Mouse (Mus musculus): ENCODE data around the gene 9530053A07Rik. TPM values are rescaled to one million over a fixed set of nuclear protein-coding genes. Genes with fewer than 3 reads are reported as not detected.

The 9530053A07Rik gene
- polyA plus RNA-seq, 1 experiment from 2014 or later = not detected

DNA sequence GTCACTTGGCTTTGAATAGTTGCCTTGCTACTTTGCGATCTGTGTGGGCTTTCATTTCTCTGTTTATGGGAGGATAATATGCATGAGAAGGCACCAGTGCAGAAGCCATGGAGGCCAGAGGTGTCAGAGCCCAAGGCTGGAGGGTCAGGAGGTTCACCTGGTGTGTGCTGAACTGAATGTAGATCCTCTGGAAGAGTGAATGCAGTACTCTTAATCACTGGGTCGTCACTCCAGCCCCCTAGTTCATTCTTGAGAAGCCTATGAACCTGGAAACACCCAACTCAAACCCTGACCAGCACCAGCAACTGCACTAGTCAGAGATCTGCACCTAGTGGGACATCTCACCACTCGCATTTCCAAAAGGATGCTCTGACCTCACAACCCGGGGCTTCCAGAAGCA lies 69.8 kb downstream of the 9530053A07Rik start:
- no peak overlapping the region for H3K4me3 ChIP-seq (replicated peaks)
- H3K36me3 ChIP-seq = peaks cover 8% of the 10 kb centered on the region
- no peaks in the 10 kb centered on the region for H3K27me3 ChIP-seq
- no peak overlapping the region for H3K4me2 ChIP-seq
- H3K9ac ChIP-seq = no peak overlapping the region
- DNase-seq (no peak), ATAC-seq (ENCODE audit: low read depth) (no peak)
- no peaks in the 10 kb centered on the region for H3K9me3 ChIP-seq (replicated peaks)
- 56% methylated on average over 4 of the region's 4 CpGs for WGBS (ENCODE audit: insufficient replicate concordance)
- no peak overlapping the region for H3K27ac ChIP-seq
- no peaks in the 10 kb centered on the region for H3K4me1 ChIP-seq (replicated peaks)

- no peak overlapping the region for H3K4me2 ChIP-seq
- no peak overlapping the region for H3K4me3 ChIP-seq (replicated peaks)
- H3K9me3 ChIP-seq (replicated peaks) = no peaks in the 10 kb centered on the region
- H3K9ac ChIP-seq = no peak overlapping the region
- no peaks in the 10 kb centered on the region for H3K4me1 ChIP-seq (replicated peaks)
- DNase-seq (no peak), ATAC-seq (ENCODE audit: low read depth) (peak; percentile 62)
- H3K27me3 ChIP-seq = no peaks in the 10 kb centered on the region
- 0 out of 2 replicates have a peak overlapping the region, but pooled peaks have one; percentile 29 for H3K27ac ChIP-seq
- H3K36me3 ChIP-seq = no peaks in the 10 kb centered on the region
- 57% methylated on average over 19 of the region's 19 CpGs for WGBS (ENCODE audit: insufficient replicate concordance)
Measured at GRCm38 (mm10) chr7:28203207-28204108, 74.2 kb downstream of the 9530053A07Rik start.

- H3K4me1 ChIP-seq (replicated peaks) = no peaks in the 10 kb centered on the region
- 50% methylated on average over 4 of the region's 4 CpGs for WGBS (ENCODE audit: insufficient replicate concordance)
- ATAC-seq (ENCODE audit: low read depth) = no peak
- H3K27ac ChIP-seq = no peak overlapping the region
- no peak for DNase-seq
- H3K27me3 ChIP-seq = no peaks in the 10 kb centered on the region
- H3K9ac ChIP-seq = no peak overlapping the region
- H3K9me3 ChIP-seq (replicated peaks) = no peaks in the 10 kb centered on the region
- no peaks in the 10 kb centered on the region for H3K36me3 ChIP-seq
- H3K4me3 ChIP-seq (replicated peaks) = no peak overlapping the region
- no peak overlapping the region for H3K4me2 ChIP-seq
Measured at GRCm38 (mm10) chr7:28206044-28206600, 76.9 kb downstream of the 9530053A07Rik start.

DNA sequence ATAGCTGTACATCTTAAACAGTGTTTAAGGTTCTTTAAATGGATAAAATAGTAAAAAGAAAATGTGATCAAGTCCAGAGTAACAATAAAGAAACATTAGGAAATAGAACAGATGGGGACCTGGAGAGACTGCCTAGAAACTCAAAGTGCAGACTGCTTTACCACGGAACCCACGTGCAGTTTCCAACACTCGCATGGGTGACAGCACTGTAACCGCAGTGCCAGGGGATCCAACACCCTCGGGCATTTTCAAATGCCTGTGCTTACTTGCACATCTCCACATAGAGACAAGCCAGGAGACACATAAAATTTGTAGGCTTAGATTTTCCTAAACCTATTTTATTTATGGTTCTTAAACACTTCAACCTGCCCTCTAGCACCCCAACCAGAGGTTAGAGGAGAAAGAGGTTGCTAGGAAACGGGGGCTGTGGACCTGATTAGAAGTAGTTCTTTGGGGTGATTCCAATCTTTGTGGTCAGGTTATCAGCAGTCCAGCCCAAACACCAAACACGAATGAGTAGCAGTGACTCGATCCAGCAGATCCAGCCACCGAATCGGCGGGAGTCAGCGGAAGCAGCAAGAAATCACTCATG lies 79.2 kb downstream of the 9530053A07Rik start:
- H3K9ac ChIP-seq = no peak overlapping the region
- WGBS (ENCODE audit: insufficient replicate concordance) = 25% methylated on average over 12 of the region's 12 CpGs
- no peak for ATAC-seq (ENCODE audit: low read depth)

DNA sequence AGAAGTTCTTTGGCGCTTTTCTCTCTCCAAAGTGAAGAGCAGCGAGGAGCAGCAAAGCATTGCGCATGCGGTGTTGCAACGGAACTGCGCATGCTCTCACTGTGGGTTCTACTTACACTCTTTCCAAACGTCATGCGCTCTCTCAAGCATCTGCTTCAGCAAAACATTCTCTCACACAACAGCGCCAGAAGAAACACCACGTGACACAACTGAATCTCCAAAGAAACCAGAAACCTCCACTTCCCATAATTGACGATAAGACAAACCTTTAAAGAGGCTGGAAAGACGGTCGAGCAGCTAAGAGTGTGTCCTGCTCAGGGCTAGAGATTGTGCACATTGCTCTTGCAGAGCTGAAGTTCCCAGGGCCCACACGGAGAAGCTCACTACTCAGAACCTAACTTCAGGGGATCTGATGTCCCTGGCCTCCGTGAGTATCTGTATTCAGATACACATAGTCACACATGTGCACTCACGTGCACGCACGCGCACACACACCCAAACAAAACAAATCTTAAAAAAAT lies 79.8 kb downstream of the 9530053A07Rik start:
- Histone ChIP-seq H3K9me3 (replicated peaks) (no peaks in the 10 kb centered on the region), H3K4me1 (replicated peaks) (no peaks in the 10 kb centered on the region), H3K4me3 (replicated peaks) (peak overlapping the region; percentile 16; the same call in 1 of the 2 replicates), H3K36me3 (no peaks in the 10 kb centered on the region), H3K4me2 (peak overlapping the region; percentile 40), H3K27ac (no peak overlapping the region), H3K9ac (0 out of 2 replicates have a peak overlapping the region, but pooled peaks have one; percentile 16), H3K27me3 (no peaks in the 10 kb centered on the region)
- no peak for ATAC-seq (ENCODE audit: low read depth)
- peak; percentile 31 for DNase-seq
- WGBS (ENCODE audit: insufficient replicate concordance) = 40% methylated on average over 19 of the region's 19 CpGs

More for the DNA sequence above, 79.2 kb downstream of the 9530053A07Rik start:
- Histone ChIP-seq H3K4me3 (replicated peaks) (peak overlapping the region; percentile 16; the same call in 1 of the 2 replicates), H3K36me3 (no peaks in the 10 kb centered on the region), H3K27ac (no peak overlapping the region), H3K9me3 (replicated peaks) (no peaks in the 10 kb centered on the region), H3K4me1 (replicated peaks) (no peaks in the 10 kb centered on the region), H3K27me3 (no peaks in the 10 kb centered on the region), H3K4me2 (peak overlapping the region; percentile 40)
- no peak for DNase-seq

- DNase-seq = no peak
- WGBS (ENCODE audit: insufficient replicate concordance) = 37% methylated on average over 5 of the region's 5 CpGs
Measured at GRCm38 (mm10) chr7:28210731-28211130, 81.5 kb downstream of the 9530053A07Rik start.

DNA sequence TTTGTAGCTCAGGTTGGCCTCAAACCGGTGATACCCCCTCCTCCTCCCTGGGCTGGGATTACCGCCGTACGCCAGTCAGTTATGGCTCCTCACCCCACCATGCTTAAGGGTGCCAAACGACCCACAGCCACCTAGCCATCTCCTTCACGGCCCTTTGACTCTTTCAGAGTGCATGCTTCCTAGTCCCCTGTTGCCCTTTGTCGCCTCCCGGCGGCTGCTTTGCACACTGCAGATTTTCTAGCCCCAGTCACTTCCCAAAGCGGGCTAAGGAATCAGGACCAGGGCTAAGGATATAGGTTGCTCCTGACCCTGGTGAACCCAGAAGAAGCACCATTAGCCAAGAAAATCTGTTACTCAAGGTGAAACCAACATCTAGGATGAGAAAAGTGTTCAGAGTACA lies 84.9 kb downstream of the 9530053A07Rik start:
- Histone ChIP-seq H3K27me3 (no peaks in the 10 kb centered on the region), H3K4me3 (replicated peaks) (no peak overlapping the region), H3K4me2 (no peak overlapping the region), H3K4me1 (replicated peaks) (no peaks in the 10 kb centered on the region), H3K9me3 (replicated peaks) (no peaks in the 10 kb centered on the region), H3K9ac (no peak overlapping the region), H3K36me3 (no peaks in the 10 kb centered on the region), H3K27ac (no peak overlapping the region)
- DNase-seq (peak; percentile 43), ATAC-seq (ENCODE audit: low read depth) (no peak)
- 19% methylated on average over 10 of the region's 10 CpGs for WGBS (ENCODE audit: insufficient replicate concordance)

More at GRCm38 (mm10) chr7:28210731-28211130, 81.5 kb downstream of the 9530053A07Rik start:
- Histone ChIP-seq H3K36me3 (no peaks in the 10 kb centered on the region), H3K27ac (no peak overlapping the region), H3K9ac (no peak overlapping the region), H3K4me3 (replicated peaks) (no peak overlapping the region), H3K27me3 (no peaks in the 10 kb centered on the region), H3K9me3 (replicated peaks) (no peaks in the 10 kb centered on the region), H3K4me1 (replicated peaks) (no peaks in the 10 kb centered on the region), H3K4me2 (no peak overlapping the region)
- ATAC-seq (ENCODE audit: low read depth) = no peak

Other genes starting within 250 kb of the 9530053A07Rik start
- 0.84 and 1.1 TPM in 2 replicates for gene Zfp974, start 200.0 kb upstream of the 9530053A07Rik start, polyA plus RNA-seq (2015; fragmentation: Nextera tagmentation; extraction: Ambion mirVana)
- 4.9 and 5.1 TPM in 2 replicates for gene Zfp780b, start 150.3 kb upstream of the 9530053A07Rik start, polyA plus RNA-seq (2015; fragmentation: Nextera tagmentation; extraction: Ambion mirVana)
- gene Zfp850, start 115.4 kb upstream of the 9530053A07Rik start, polyA plus RNA-seq (2015; fragmentation: Nextera tagmentation; extraction: Ambion mirVana) = 2.5 TPM in 2 replicates
- 191 and 201 TPM in 2 replicates for gene Psmc4, start 79.4 kb upstream of the 9530053A07Rik start, polyA plus RNA-seq (2015; fragmentation: Nextera tagmentation; extraction: Ambion mirVana)
- 0.05 and 0.10 TPM in 2 replicates for gene Fcgbp, start 58.2 kb upstream of the 9530053A07Rik start, polyA plus RNA-seq (2015; fragmentation: Nextera tagmentation; extraction: Ambion mirVana)
- 112 and 133 TPM in 2 replicates for gene Fbl, start 40.2 kb downstream of the 9530053A07Rik start, polyA plus RNA-seq (2015; fragmentation: Nextera tagmentation; extraction: Ambion mirVana)
- 1.6 and 1.7 TPM in 2 replicates for gene Dyrk1b, start 50.0 kb downstream of the 9530053A07Rik start, polyA plus RNA-seq (2015; fragmentation: Nextera tagmentation; extraction: Ambion mirVana)
- 0.28 and 0.40 TPM in 2 replicates for gene Eid2, start 138.4 kb downstream of the 9530053A07Rik start, polyA plus RNA-seq (2015; fragmentation: Nextera tagmentation; extraction: Ambion mirVana)
- gene Eid2b, start 148.3 kb downstream of the 9530053A07Rik start, polyA plus RNA-seq (2015; fragmentation: Nextera tagmentation; extraction: Ambion mirVana) = 2.5 and 2.6 TPM in 2 replicates
- not detected in 2 replicates for gene Selenov, start 161.7 kb downstream of the 9530053A07Rik start, polyA plus RNA-seq (2015; fragmentation: Nextera tagmentation; extraction: Ambion mirVana)
- gene Dll3, start 172.8 kb downstream of the 9530053A07Rik start, polyA plus RNA-seq (2015; fragmentation: Nextera tagmentation; extraction: Ambion mirVana) = 0.06 and 0.07 TPM in 2 replicates
- gene Timm50, start 182.6 kb downstream of the 9530053A07Rik start, polyA plus RNA-seq (2015; fragmentation: Nextera tagmentation; extraction: Ambion mirVana) = 114 and 118 TPM in 2 replicates
- 35.2 and 42.8 TPM in 2 replicates for gene Supt5, start 209.3 kb downstream of the 9530053A07Rik start, polyA plus RNA-seq (2015; fragmentation: Nextera tagmentation; extraction: Ambion mirVana)
- gene Rps16, start 221.2 kb downstream of the 9530053A07Rik start, polyA plus RNA-seq (2015; fragmentation: Nextera tagmentation; extraction: Ambion mirVana) = 937 and 964 TPM in 2 replicates
- gene Plekhg2, start 243.1 kb downstream of the 9530053A07Rik start, polyA plus RNA-seq (2015; fragmentation: Nextera tagmentation; extraction: Ambion mirVana) = 4.9 and 5.0 TPM in 2 replicates